Mouse (Mus musculus) heart, embryonic 11.5 days (tissue): ENCODE results near the gene Dennd2c. TPM values are rescaled to one million over a fixed set of nuclear protein-coding genes. Genes with fewer than 3 reads are reported as not detected.

ENCODE experiments used
- ATAC-seq: fragments of 200-750 bp; cut with Nextera tagmentation; replicated peaks from 2 replicates; pipeline ENCODE4 v1.8.0; 2017; ENCODE audit warnings: moderate library complexity; ENCODE audit not compliant: insufficient number of reproducible peaks, low FRiP score, low TSS enrichment
- H3K27ac ChIP-seq: fragments of 300-500 bp; sonication (generic); 2 replicates; pipeline ENCODE4 v1.5.1; 2014; ENCODE audit warnings: mild to moderate bottlenecking, low read depth, low read length
- H3K27me3 ChIP-seq: fragments of 300-500 bp; sonication (generic); 2 replicates; pipeline ENCODE4 v1.6.1; 2014; ENCODE audit warnings: mild to moderate bottlenecking, low read length, mixed read lengths; ENCODE audit not compliant: control insufficient read depth, insufficient read depth
- H3K36me3 ChIP-seq: fragments of 300-500 bp; sonication (generic); 2 replicates; pipeline ENCODE4 v1.6.1; 2014; ENCODE audit warnings: mild to moderate bottlenecking, low read length, moderate library complexity, mixed read lengths; ENCODE audit not compliant: control insufficient read depth, insufficient read depth
- H3K4me1 ChIP-seq: fragments of 300-500 bp; sonication (generic); 2 replicates; pipeline ENCODE4 v1.6.1; 2014; ENCODE audit warnings: low read length; ENCODE audit not compliant: control insufficient read depth, insufficient read depth
- H3K4me2 ChIP-seq: fragments of 300-500 bp; sonication (generic); 2 replicates; pipeline ENCODE4 v1.6.1; 2014; ENCODE audit warnings: mild to moderate bottlenecking, moderate library complexity
- H3K4me3 ChIP-seq: fragments of 300-500 bp; sonication (generic); 2 replicates; pipeline ENCODE4 v1.5.1; 2014; ENCODE audit warnings: low read depth, low read length
- H3K9ac ChIP-seq: fragments of 300-500 bp; sonication (generic); 2 replicates; pipeline ENCODE4 v1.6.1; 2014; ENCODE audit warnings: mild to moderate bottlenecking, low read depth, low read length, moderate library complexity
- H3K9me3 ChIP-seq: fragments of 300-500 bp; sonication (generic); replicated peaks from 2 replicates; pipeline ENCODE4 v1.6.1; 2016; ENCODE audit warnings: low read length; ENCODE audit not compliant: control insufficient read depth
- WGBS: fragments of 180-500 bp; shearing (Covaris S2); extraction: QIAGEN DNeasy Blood & Tissue Kit; methylation state at CpG from one replicate; pipeline ENCODE4 v1.1.7; 2014; ENCODE audit not compliant: insufficient replicate concordance; 5-methylcytosine and 5-hydroxymethylcytosine counted together
- polyA plus RNA-seq: library from polyadenylated mRNA; unstranded; fragments of >200 nt; fragmentation: Nextera tagmentation; extraction: Ambion mirVana; gene quantifications from 2 replicates; pipeline ENCODE4 v1.2.1, GENCODE M21; 2014

Gene Dennd2c
- polyA plus RNA-seq, 1 experiment from 2014 or later, result 5.0 TPM

GRCm38 (mm10) chr3:103076476-103076875 lies 25.9 kb upstream of the Dennd2c start:
- H3K4me1 ChIP-seq, result peaks cover 5% of the 10 kb centered on the region; the same call in 1 of the 2 replicates
- H3K9me3 ChIP-seq, result no peaks in the 10 kb centered on the region
- ATAC-seq, result no peak
- H3K27ac ChIP-seq, result no peak overlapping the region
- no peaks in the 10 kb centered on the region for H3K27me3 ChIP-seq
- WGBS, result 87% methylated on average over 9 of the region's 9 CpGs
- no peak overlapping the region for H3K4me3 ChIP-seq
- no peak overlapping the region for H3K4me2 ChIP-seq
- no peaks in the 10 kb centered on the region for H3K36me3 ChIP-seq
- H3K9ac ChIP-seq, result no peak overlapping the region

- Histone ChIP-seq H3K4me3 (no peak overlapping the region), H3K9me3 (no peaks in the 10 kb centered on the region)
- ATAC-seq, result no peak
Measured at GRCm38 (mm10) chr3:103079301-103079700, 23.1 kb upstream of the Dennd2c start.

GRCm38 (mm10) chr3:103081051-103081450 lies 21.4 kb upstream of the Dennd2c start:
- Histone ChIP-seq H3K9ac (no peak overlapping the region), H3K27ac (no peak overlapping the region), H3K27me3 (no peaks in the 10 kb centered on the region), H3K9me3 (no peaks in the 10 kb centered on the region), H3K36me3 (no peaks in the 10 kb centered on the region), H3K4me3 (no peak overlapping the region), H3K4me1 (peaks cover 10% of the 10 kb centered on the region), H3K4me2 (no peak overlapping the region)
- no peak for ATAC-seq
- 43% methylated on average over 11 of the region's 11 CpGs for WGBS

More at GRCm38 (mm10) chr3:103079301-103079700, 23.1 kb upstream of the Dennd2c start:
- WGBS, result 75% methylated on average over 9 of the region's 9 CpGs
- no peak overlapping the region for H3K9ac ChIP-seq
- no peak overlapping the region for H3K27ac ChIP-seq
- H3K27me3 ChIP-seq, result no peaks in the 10 kb centered on the region
- no peak overlapping the region for H3K4me2 ChIP-seq
- peaks cover 10% of the 10 kb centered on the region for H3K4me1 ChIP-seq
- H3K36me3 ChIP-seq, result no peaks in the 10 kb centered on the region

GRCm38 (mm10) chr3:103081861-103082453 lies 20.4 kb upstream of the Dennd2c start:
- Histone ChIP-seq H3K9ac (no peak overlapping the region), H3K27me3 (no peaks in the 10 kb centered on the region), H3K4me1 (peaks cover 10% of the 10 kb centered on the region), H3K27ac (no peak overlapping the region), H3K4me3 (no peak overlapping the region), H3K9me3 (no peaks in the 10 kb centered on the region), H3K36me3 (no peaks in the 10 kb centered on the region), H3K4me2 (no peak overlapping the region)
- 77% methylated on average over 17 of the region's 17 CpGs for WGBS
- ATAC-seq, result no peak

GRCm38 (mm10) chr3:103082761-103083160 lies 19.6 kb upstream of the Dennd2c start:
- Histone ChIP-seq H3K36me3 (no peaks in the 10 kb centered on the region), H3K4me2 (no peak overlapping the region), H3K4me1 (peaks cover 10% of the 10 kb centered on the region), H3K27ac (0 out of 2 replicates have a peak overlapping the region, but pooled peaks have one; percentile 4), H3K27me3 (no peaks in the 10 kb centered on the region), H3K9me3 (no peaks in the 10 kb centered on the region), H3K9ac (no peak overlapping the region), H3K4me3 (no peak overlapping the region)
- ATAC-seq, result no peak
- 58% methylated on average over 5 of the region's 5 CpGs for WGBS

GRCm38 (mm10) chr3:103085986-103086385 lies 16.4 kb upstream of the Dennd2c start:
- no peak for ATAC-seq
- Histone ChIP-seq H3K27me3 (no peaks in the 10 kb centered on the region), H3K9ac (no peak overlapping the region), H3K4me1 (peaks cover 9% of the 10 kb centered on the region), H3K9me3 (no peaks in the 10 kb centered on the region), H3K27ac (no peak overlapping the region), H3K4me2 (no peak overlapping the region), H3K36me3 (no peaks in the 10 kb centered on the region), H3K4me3 (no peak overlapping the region)
- WGBS, result 73% methylated on average over 3 of the region's 3 CpGs

- no peaks in the 10 kb centered on the region for H3K9me3 ChIP-seq
- no peaks in the 10 kb centered on the region for H3K27me3 ChIP-seq
- 93% methylated on average over 2 of the region's 2 CpGs for WGBS
- no peak for ATAC-seq
- no peak overlapping the region for H3K4me3 ChIP-seq
- no peak overlapping the region for H3K9ac ChIP-seq
- no peaks in the 10 kb centered on the region for H3K36me3 ChIP-seq
- H3K4me1 ChIP-seq, result no peaks in the 10 kb centered on the region
- no peak overlapping the region for H3K27ac ChIP-seq
- H3K4me2 ChIP-seq, result no peak overlapping the region
Measured at GRCm38 (mm10) chr3:103091753-103092152, 10.7 kb upstream of the Dennd2c start.

- Histone ChIP-seq H3K27me3 (no peaks in the 10 kb centered on the region), H3K9me3 (no peaks in the 10 kb centered on the region), H3K36me3 (no peaks in the 10 kb centered on the region), H3K9ac (no peak overlapping the region), H3K4me1 (peaks cover 4% of the 10 kb centered on the region; the same call in 1 of the 2 replicates), H3K4me3 (no peak overlapping the region), H3K4me2 (no peak overlapping the region), H3K27ac (no peak overlapping the region)
- ATAC-seq, result no peak
- WGBS, result 64% methylated on average over 23 of the region's 23 CpGs
Measured at GRCm38 (mm10) chr3:103098662-103099061, 3.7 kb upstream of the Dennd2c start.

- H3K9me3 ChIP-seq, result no peaks in the 10 kb centered on the region
- H3K27me3 ChIP-seq, result no peaks in the 10 kb centered on the region
- no peaks in the 10 kb centered on the region for H3K36me3 ChIP-seq
- 76% methylated on average over 6 of the region's 6 CpGs for WGBS
- ATAC-seq, result no peak
- H3K4me3 ChIP-seq, result no peak overlapping the region
- no peak overlapping the region for H3K9ac ChIP-seq
- peaks cover 4% of the 10 kb centered on the region; the same call in 1 of the 2 replicates for H3K4me1 ChIP-seq
- no peak overlapping the region for H3K4me2 ChIP-seq
- H3K27ac ChIP-seq, result no peak overlapping the region
Measured at GRCm38 (mm10) chr3:103099667-103100066, 2.7 kb upstream of the Dennd2c start.
